Mouse (Mus musculus) fibroblast of lung, adult 2 months (primary cell): ENCODE data around the gene Akap6.

Experiments
- DNase-seq: peaks from one replicate; pipeline ENCODE4 v3.0.0-alpha.2; 2011; ENCODE audit warnings: low read depth

The Akap6 gene

DNA sequence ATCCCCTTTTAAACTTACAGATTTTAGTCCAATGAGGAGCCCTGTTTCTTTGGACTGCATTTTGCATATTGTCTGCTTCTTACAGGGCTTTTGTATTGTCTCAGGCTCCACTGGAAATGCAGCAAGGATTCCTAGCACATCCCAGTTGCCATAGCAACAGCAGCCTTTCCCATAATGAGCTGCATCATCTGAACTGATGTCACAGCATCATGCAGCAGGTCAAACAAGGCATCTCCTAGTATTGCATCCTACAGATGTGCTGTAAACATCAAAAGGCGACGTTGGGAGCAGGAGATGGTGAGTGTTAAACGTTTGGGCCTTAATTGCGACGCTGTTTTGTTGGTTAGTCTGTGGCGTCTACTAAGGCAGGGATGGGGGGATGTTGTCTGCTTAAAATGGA lies at the start of gene Akap6:
TSS of gene Akap6 (plus strand) at position 238 of the 400 bp plus-strand sequence.
- DNase-seq = no peak

DNA sequence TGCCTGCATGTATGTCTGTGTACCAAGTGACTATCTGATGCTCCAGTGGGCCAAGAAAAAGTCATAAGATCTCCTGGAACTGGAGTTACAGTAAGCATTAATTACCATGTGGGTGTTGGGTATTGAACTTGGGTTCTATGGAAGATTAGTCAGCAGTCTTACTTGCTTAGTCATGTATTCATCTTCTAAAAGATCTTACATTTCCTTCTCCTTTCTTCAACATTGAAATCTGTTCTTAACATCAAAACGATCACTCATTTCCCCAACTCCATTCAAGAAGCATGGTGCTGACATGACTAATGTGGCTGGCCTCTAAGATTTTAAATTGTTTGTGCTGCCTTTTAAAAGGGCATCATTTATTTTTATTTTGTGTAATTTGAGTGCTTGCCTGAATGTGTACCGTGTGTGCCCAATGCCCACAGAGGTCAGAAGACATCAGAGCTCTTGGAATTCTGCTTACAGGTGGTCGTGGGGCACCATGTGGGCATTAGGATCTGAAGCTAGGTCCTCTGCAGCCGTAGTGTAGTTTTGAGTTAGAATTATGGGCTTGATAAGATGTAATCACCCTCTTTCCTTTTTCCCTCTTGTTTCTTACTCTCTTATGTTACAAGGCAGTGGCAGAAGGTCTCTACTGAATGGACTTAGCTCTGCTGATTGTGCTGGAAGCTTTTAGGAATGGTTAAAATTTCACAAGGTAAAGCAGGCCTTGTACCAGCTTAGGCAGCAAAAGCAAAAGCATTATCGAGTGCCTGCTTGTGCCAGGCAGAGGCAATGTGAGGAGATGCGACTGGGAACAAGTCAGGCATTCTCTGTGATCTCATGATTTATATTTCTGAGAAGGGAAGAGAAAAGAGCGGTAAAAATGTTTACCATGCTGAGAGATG lies 36.0 kb upstream of the Akap6 start:
- DNase-seq = peak; percentile 2

DNA sequence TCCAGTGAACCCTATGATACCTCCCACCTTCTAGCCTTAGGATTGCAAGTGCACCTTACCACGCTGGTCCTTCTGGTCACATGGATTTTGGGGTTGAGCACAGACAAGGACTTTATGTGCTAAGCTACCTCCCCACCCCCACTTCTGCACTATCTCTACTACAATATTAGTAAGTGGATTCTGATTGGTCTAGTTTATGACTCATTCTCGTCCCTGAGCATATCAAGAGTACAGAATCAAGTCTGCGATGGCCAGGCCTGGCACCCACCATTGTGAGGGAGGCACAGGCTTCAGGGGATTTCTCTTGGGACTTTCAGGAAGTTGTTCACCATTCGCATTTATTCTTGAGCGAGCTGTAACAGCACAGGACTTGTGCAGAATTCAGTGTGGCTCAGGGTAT lies 34.2 kb upstream of the Akap6 start:
- DNase-seq = no peak

DNA sequence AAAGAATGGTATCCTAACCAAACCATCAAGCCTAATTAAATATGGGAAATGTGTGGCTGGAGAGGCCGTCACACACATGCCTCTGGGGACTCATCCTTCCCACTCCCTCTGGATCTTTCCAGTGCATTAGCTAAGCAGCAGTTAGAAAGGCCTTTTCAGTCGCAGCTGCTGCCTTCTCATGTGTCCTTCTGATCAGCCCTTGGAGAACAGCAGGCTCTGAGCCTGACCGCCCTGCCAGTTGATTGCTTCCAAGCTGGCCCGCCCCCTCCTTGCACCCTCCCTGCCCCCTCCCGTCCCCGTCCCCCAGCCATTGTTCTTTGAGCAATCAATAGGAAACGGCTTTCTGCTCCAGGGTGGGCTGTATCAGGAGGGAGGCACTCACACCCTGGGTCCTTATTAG lies 27.7 kb upstream of the Akap6 start:
- DNase-seq = no peak

DNA sequence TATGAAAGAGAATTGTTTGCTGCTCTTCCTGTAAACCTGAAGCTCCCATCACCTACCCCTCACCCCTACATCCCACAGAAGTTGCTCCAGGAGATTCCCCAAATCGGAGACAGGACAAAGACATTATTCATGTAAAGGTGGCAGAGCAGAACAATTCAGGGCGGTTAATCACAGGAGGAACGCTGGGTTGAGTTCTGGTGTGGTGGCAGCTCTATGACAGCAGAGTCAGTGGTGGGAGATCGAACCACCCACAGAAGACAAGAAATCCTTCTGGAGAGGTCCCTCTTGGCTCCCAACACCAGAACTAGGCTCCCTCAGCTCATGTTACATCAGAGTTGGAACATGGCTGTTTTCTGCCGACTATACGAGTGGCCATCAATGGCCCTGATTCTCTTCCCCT lies 27.2 kb upstream of the Akap6 start:
- no peak for DNase-seq

DNA sequence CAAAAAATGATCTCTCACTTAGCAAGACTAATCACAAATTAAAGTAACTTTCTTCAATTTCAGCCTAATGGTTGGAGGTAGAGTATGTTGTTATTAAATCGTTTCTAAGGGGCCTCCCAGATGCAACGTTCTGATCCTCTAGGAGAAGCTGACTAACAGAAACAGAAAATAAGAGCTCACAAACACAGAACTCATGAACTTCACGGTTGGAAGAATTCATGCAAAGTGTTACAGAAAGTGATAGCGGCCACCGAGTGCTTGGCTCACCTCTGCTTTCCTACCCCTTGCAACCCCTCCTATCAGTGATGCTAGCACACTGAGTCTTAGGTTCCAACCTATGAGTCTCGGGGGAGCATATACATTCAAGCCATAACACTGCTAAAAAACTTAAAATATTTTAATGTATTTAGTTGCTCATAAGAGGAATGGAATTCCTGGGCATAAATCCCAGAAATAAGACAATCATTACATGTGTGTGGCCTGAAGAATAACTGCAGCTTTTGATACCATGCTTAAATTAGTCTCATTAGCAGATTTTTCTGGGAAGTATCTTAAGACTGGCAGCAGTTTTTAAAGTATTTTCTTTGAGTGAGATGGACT lies 25.7 kb upstream of the Akap6 start:
- no peak for DNase-seq

DNA sequence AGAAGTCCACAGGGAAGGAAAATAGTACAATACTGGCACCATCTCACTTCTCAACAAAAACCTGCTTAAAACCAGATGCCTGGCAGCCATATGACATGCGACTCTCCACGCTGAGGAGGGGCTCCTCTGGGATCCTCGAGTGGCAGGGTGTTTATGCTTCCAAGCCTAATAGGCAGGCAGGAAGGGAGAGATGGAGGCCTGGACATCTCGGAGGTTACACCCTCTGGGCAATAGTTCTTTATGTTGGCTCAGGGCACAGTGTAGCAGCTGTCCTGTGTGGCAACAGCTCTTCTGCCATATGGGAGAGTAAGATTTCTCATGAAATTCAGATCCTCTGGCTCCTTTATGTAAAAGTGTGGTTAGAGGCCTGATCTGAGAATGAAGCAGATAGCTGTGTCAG lies 24.2 kb upstream of the Akap6 start:
- no peak for DNase-seq

DNA sequence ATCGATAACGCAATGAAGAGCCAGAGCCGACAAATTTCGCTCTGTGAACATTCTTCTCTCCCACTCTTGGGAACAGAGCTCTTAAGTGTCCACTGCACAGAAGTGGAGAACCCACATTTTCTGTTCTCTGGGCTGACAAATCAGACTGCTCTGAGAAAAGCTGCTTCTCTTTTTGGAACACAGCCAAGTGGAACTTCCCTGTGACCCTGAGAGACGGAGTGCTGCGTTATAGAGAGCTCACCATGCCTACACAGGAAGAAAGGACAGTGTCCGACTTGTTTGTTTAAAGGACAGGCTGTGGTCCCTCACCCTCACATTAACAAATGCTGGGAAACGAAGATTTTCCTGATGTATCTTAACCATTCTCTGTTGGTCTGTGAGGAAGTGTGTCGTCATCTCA lies 11.8 kb upstream of the Akap6 start:
- no peak for DNase-seq

DNA sequence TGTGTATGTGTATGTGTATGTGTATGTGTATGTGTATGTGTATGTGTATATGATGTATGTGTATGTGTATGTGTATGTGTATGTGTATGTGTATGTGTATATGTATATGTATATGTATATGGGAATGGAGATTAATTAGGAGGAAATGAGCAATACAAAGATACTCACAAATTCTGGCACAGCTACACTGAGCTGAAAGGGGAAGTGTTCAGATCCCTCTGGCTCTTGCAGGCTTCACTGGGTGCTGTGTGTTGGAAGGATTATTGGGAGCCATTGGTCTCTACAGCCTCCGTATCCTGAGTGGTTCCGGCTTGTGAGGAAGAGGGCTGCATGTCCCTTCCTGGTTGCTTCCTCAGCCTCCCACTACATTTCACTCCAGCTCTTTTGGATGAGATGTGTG lies 10.5 kb upstream of the Akap6 start:
- DNase-seq = no peak

DNA sequence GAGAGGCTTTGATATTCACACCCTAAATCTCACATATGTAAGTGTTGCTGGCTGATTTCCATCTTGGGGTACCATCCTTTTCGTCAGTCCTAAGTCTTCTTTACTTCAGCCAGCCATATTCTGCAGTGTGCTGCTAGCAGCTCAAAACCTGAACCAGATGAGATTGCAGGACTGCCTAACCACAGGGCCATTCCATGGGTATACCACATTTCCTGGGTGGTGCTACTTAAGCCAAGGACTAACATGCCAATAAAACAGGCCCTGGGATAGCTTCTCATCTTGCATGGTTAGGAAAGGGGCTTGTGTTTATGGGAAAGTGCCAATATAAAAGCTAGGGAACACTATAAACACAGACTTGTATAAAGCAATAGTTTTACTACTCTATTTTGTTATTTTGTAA lies 7.6 kb upstream of the Akap6 start:
- DNase-seq = no peak

DNA sequence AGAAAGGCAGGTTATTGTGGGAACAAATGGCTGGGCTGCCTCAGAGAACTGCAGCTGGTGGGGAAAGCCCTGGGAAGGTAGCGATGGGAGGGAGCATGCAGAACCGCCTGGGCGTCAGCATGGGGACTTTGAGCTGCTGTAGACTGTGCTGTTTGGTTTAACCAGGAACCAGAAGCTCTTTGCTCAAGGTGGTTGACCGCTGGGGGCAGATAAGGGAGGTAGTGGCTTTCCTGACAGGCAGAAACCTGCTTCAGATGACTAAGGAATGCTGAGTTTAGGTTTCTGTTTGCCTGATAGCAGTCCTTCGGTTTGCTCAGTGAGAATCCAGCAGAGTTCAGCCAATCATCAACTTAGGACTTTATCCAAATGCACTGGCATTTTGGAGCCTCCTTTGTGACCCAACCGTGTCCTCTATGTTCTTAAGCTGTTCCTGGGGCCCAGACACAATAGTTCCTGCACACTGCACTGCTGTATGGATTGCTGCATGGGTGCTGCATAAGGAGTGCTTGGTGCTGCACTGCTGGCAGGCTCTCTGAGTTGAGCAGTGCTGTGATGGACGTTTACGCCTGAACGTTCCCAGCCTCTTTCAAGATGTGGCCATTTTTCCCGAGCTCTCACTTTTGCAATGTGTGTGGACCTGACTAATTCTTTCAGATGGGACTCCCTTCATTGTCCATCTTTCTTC lies 6.8 kb upstream of the Akap6 start:
- no peak for DNase-seq

DNA sequence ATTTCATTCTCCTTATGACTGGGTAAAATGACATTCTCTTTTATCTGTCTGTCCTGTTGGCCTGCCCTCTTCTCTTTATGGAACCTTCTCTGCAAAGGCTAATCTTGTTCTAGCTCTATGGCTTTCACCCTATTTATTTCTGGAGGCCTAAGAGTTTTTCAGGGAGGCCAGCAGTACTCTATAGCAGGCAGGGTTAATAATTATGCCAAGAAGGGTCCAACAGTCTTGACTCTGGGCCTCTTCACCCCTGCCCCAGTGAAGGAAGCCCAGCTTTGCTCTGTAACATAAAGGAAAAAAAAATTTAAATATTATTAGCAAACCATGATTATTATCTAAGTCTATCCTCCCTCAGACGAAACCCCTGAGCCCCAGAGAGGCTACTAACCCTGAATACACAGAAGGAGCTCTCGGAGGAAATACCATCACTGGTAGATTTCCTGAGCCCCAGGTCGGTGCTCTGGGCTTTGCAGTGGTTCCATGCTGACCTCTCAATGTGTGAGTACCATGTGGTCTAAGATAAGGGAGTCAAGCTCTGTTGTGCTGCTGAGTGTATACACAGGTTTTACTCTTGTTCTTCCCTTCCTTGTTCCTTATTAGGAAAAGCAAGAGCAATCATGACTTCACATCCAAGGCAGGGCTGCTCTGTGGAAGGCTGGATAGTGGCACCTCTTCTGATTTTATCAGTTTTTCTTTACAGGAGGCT lies 1.6 kb upstream of the Akap6 start:
- no peak for DNase-seq

DNA sequence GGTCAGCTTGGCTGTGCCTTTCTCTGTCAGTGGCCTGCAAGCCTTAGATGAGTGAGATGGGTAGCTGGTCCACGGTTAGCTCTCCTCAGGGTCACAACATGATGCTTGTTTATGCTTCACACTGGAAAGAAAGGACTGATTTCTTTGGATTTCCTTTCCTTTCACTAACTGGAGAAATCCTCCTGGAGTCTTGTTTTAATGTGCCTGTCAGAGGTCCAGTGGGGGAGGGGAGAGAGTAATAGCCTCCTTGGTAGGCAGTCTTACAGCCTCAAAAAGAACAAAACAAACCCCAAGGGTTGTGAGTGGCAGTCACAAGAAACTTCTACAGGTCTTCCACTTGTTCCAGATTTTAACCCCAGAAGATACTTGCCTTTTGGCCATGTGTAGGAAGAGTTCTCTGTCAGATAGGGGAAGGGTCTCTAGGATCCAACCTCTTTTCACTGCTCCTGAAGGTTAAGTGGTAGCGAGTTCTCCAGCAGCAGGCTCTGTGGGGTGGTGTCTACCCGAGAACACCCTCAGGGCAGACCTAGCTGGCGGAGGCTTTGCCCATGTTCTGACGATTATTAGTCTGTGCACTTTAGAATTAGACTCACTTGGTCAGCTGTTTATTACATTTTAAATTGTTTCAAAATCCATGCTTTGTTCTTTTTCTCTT lies 780 bp upstream of the Akap6 start:
- DNase-seq = no peak

DNA sequence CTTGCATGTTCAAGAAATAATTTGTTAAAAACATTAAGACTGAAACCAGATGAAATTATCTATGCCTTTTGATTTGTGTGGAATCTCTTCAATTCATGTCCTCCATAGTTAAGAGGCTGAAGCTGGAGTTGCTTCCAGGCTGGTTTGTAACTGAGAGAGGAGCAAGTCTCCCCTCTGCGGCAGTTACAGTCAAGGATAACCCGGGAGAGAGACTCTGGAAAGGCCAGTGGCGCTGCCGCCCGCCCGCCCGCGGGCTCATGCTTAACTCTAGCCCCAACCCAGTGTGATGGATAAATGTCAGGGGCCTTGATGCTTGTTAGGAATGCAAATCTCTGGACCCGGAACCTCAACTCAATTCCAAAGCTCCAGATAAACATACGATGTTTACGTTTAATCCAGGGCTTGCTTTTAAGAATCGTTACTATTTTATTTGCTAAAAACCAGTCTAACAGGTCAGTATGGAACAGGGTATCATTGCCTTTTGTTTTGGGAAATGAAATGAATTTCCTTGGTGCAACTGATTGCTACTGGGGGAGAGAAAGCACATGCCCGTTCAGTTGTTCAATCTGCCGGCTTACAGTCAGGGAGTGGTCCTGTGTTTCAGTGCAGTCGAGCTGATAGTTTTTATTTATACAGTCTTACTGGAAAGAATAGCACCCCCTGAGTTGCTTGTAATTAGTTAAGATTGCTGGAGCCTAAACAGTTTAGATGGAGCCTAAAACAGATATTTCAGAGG lies 946 bp downstream of the Akap6 start:
- no peak for DNase-seq

DNA sequence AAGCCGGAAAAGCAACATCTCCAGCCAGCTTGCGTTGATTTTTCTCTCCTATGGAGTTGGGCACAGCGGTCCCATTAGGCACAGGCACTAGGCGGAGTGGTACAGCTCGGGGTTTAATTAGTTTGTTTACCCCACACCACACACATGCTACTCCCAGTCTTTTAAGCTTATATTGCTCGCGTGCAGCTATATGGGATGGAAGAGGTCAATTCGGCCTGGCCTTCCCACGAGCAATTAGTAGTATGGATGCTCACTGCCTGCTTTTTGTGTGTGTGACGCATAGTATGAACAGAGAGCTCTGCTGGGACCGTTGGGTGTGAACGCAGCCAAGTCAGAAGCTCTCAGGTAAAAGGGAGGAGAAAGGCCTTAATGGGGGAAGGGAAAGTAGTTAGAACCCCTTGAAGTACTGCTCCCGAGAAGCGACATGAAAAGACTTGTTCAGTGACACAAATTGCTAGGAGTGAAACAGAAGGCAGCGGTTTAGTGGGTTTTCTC lies 1.6 kb downstream of the Akap6 start:
- DNase-seq = no peak

DNA sequence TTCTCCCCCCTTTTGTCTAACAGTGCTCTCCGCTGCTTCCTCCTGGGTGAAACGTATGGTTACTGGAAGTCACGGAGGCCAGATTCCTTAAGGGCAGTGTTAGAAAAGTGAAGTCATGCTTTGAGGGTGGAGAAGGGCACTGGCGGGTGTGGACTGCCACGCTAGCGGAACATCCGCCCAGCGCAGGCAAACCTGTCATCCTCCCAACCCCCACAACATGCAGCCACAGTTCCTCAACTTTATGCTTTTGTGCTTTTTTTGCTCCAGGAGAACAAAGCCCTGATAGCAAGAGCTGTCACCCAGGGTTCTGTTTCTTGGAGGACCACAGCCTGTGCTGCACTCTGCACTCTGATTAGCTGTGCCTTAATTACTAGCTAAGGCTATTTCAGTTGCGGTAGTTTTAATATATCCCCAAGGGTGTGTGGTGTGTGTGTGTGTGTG lies 2.0 kb downstream of the Akap6 start:
- DNase-seq = no peak

DNA sequence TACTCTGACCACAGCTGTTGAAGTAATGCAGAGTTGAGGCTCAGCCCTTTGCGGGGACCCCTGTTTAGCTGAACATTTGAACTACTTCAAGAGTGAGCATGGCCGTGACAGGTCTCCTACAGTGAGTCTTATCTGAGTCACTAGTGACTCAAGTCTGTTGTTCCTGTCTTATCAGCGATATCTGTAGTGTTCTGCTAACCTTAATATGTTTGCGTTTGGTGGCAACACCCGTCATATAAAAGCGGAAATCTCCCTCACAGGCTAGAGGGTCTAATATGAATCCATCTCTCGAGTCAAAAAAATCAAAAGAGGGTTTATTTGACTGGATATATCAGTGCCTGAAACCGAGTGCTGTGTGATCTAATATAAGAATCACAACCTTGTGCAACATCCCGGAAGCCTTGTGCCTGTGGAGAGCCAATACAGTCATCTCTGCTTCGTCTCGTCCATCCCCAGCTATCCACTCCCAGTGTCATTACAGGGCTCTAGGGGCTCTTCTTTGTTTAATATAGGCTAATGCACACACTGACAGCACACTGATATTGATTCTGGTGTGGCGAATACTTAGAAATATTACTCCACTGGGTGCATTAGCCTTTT lies 3.3 kb downstream of the Akap6 start:
- no peak for DNase-seq

DNA sequence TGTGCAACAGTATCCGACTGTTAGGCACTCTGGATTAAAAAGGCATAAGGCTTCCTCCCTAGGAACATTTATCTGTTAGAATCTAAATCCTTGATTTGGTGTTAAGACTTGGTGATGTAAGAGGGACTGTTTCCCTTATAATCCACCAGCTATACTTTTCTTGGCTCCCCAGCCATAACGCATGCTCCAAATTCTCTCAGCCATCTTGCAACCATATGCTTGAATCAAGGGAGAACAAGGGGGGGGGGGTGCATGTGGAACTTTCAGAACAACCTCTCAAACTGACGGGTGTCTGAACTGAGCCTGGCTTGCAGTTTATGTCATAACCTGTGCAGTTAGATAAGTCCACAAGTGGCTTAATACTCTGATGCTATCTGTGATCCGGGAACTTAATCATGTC lies 4.9 kb downstream of the Akap6 start:
- no peak for DNase-seq

DNA sequence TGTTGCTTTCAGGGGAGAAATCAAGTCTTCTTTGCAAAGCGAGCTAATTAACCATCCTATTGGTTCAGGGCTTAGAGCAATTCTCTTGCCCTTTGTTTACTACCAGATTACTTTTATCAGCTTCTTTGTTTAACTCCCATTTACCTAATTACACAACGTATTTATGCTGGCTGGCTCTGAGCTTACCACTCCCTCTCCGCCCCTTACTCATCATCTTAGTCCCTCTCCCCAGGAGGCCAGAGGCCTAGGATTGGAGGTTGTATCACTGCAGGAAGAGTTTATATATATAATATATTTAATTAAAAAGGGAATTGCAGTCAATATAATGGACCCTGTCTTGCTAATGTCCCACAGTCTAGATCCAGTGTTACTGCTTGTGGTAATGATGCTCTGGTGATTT lies 5.6 kb downstream of the Akap6 start:
- DNase-seq = no peak

DNA sequence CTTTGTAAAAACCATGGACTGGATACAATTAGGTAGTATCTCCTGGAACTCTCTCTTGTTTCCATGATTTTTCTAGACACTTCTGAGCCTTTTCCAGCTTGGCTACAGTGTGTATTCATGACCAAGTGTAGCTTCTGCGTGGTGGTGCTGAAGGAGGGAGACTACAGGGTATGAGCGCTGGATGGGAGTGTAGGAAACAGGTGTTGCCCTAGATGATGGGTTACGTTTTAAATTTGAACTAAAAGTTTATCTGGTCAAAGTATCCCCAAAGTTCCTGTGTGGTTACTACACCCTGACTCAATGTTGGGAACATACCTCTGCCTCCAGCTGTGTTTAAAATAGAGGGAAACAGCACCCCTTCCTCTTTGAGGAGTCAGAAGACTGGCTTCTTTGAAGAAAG lies 12.2 kb downstream of the Akap6 start:
- no peak for DNase-seq
